In genomic region chr6:4072281-4072680, GRCm38 (mm10) we compare ENCODE assay signal across 26 mouse cellular contexts. TPM values are rescaled to one million over a fixed set of nuclear protein-coding genes. Genes with fewer than 3 reads are reported as not detected.
DNase-seq lines count a peak whose midpoint lies in the region; ATAC-seq and TF ChIP-seq lines count a peak whose summit lies in the region.
"Had no signal": no experiment of that assay in that cellular context is flagged by ENCODE, and none has a peak within 500 bp of the region (broad histone marks: within the 10 kb centered on the region; RNA-seq: fewer than 3 reads in every experiment).

No protein-coding gene starts in this region.

- no peaks in the 10 kb centered on the region for H3K9me3 ChIP-seq in kidney, postnatal 0 days (replicated peaks; ENCODE audit: low read length)
- no peaks in the 10 kb centered on the region for H3K9me3 ChIP-seq in limb, embryonic 14.5 days (ENCODE audit: control insufficient read depth, low read length)
- no peaks in the 10 kb centered on the region for H3K9me3 ChIP-seq in limb, embryonic 10.5 days (replicated peaks)
- no peaks in the 10 kb centered on the region for H3K9me3 ChIP-seq in lung, embryonic 16.5 days (ENCODE audit: control insufficient read depth, low read length)
- H3K9me3 ChIP-seq: forebrain, embryonic 10.5 days; forebrain, embryonic 13.5 days; G1E; heart, embryonic 10.5 days; heart, embryonic 13.5 days had no signal

- H3K36me3 ChIP-seq in kidney, postnatal 0 days (ENCODE audit: insufficient read depth, low read length): no peaks in the 10 kb centered on the region
- 0 out of 2 replicates have a peak, but pooled peaks cover 2% of the 10 kb centered on the region for H3K36me3 ChIP-seq in limb, embryonic 14.5 days (ENCODE audit: control insufficient read depth, insufficient read depth, low read length)
- H3K36me3 ChIP-seq in limb, embryonic 10.5 days: 0 out of 2 replicates have a peak, but pooled peaks cover under 1% of the 10 kb centered on the region
- no peaks in the 10 kb centered on the region for H3K36me3 ChIP-seq in lung, embryonic 16.5 days (ENCODE audit: control insufficient read depth, insufficient read depth, low read length)
- H3K36me3 ChIP-seq: forebrain, embryonic 10.5 days; heart, embryonic 10.5 days had no signal

- H3K4me2 ChIP-seq in kidney, postnatal 0 days (ENCODE audit: low read length): no peak overlapping the region
- no peak overlapping the region for H3K4me2 ChIP-seq in limb, embryonic 14.5 days (replicated peaks; ENCODE audit: low read depth, low read length, severe bottlenecking)
- no peak overlapping the region for H3K4me2 ChIP-seq in lung, embryonic 16.5 days (ENCODE audit: low read depth, low read length)
- H3K4me2 ChIP-seq: forebrain, embryonic 13.5 days; heart, embryonic 13.5 days; hindbrain, embryonic 14.5 days had no signal

- DNase-seq in kidney, postnatal 0 days (ENCODE audit: low spot score): peak; percentile 24
- DNase-seq in kidney, adult 11 months: no peak
- peak; percentile 5 for DNase-seq in limb, embryonic 14.5 days (ENCODE audit: low spot score)
- no peak for DNase-seq in limb, embryonic 10.5 days (ENCODE audit: low spot score)
- DNase-seq in lung, adult 18-20 months: no peak
- DNase-seq: adrenal gland, postnatal 10 days; adrenal gland, postnatal 36 days; B cell, adult 2 months; cerebellum, adult 18-20 months; cerebellum, adult 9-10 months; cerebellum, postnatal 14 days; gastrocnemius, postnatal 10 days; gastrocnemius, postnatal 36 days; heart, adult 2 months; heart, postnatal 14 days; heart, postnatal 4 days had no signal

- no peak overlapping the region for H3K4me3 ChIP-seq in kidney, postnatal 0 days (replicated peaks; ENCODE audit: low read depth, low read length)
- no peak overlapping the region for H3K4me3 ChIP-seq in limb, embryonic 14.5 days (replicated peaks; ENCODE audit: low read length)
- no peak overlapping the region for H3K4me3 ChIP-seq in limb, embryonic 10.5 days
- no peak overlapping the region for H3K4me3 ChIP-seq in lung, embryonic 16.5 days (ENCODE audit: low read length)
- H3K4me3 ChIP-seq: forebrain, embryonic 10.5 days; forebrain, embryonic 13.5 days; heart, adult 2 months; heart, embryonic 10.5 days; heart, embryonic 13.5 days had no signal

- TF ChIP-seq CTCF in kidney, postnatal 0 days (IDR thresholded peaks at IDR 0.05; ENCODE audit: low read depth): no peak

- WGBS in kidney, postnatal 0 days: 68% methylated on average over 6 of the region's 6 CpGs
- WGBS in limb, embryonic 14.5 days: 59% methylated on average over 6 of the region's 6 CpGs
- 91% methylated on average over 6 of the region's 6 CpGs for WGBS in limb, embryonic 10.5 days
- WGBS in lung, embryonic 16.5 days: 71% methylated on average over 6 of the region's 6 CpGs

- H3K4me1 ChIP-seq in kidney, postnatal 0 days (replicated peaks; ENCODE audit: insufficient read depth, low read length): no peaks in the 10 kb centered on the region
- no peaks in the 10 kb centered on the region for H3K4me1 ChIP-seq in limb, embryonic 14.5 days (ENCODE audit: control insufficient read depth, insufficient read depth, low read length)
- H3K4me1 ChIP-seq in limb, embryonic 10.5 days: no peaks in the 10 kb centered on the region
- no peaks in the 10 kb centered on the region for H3K4me1 ChIP-seq in lung, embryonic 16.5 days (replicated peaks; ENCODE audit: control insufficient read depth, insufficient read depth, low read length)
- H3K4me1 ChIP-seq: forebrain, embryonic 10.5 days; forebrain, embryonic 13.5 days; heart, embryonic 10.5 days; heart, embryonic 13.5 days had no signal

- H3K27me3 ChIP-seq in kidney, postnatal 0 days (ENCODE audit: insufficient read depth, low read length): no peaks in the 10 kb centered on the region
- H3K27me3 ChIP-seq in limb, embryonic 14.5 days (ENCODE audit: control insufficient read depth, insufficient read depth, low read length): no peaks in the 10 kb centered on the region
- no peaks in the 10 kb centered on the region for H3K27me3 ChIP-seq in limb, embryonic 10.5 days (ENCODE audit: low read depth, poor library complexity, severe bottlenecking)
- no peaks in the 10 kb centered on the region for H3K27me3 ChIP-seq in lung, embryonic 16.5 days (ENCODE audit: control insufficient read depth, insufficient read depth, low read depth, low read length)
- H3K27me3 ChIP-seq: CH12.LX; forebrain, embryonic 13.5 days; heart, embryonic 13.5 days; Patski had no signal

- no peak for ATAC-seq in kidney, postnatal 0 days (replicated peaks; ENCODE audit: low FRiP score, low read depth)
- ATAC-seq in limb, embryonic 14.5 days (ENCODE audit: low FRiP score, low read depth): no peak
- ATAC-seq in lung, embryonic 16.5 days (ENCODE audit: low read depth): 0 out of 2 replicates have a peak, but pooled peaks have one; percentile 28
- ATAC-seq: forebrain, embryonic 13.5 days; forebrain, embryonic 16.5 days; Patski had no signal

- H3K27ac ChIP-seq in kidney, postnatal 0 days: no peak overlapping the region
- no peak overlapping the region for H3K27ac ChIP-seq in limb, embryonic 14.5 days (replicated peaks; ENCODE audit: low read depth, low read length)
- no peak overlapping the region for H3K27ac ChIP-seq in limb, embryonic 10.5 days
- no peak overlapping the region for H3K27ac ChIP-seq in lung, embryonic 16.5 days (ENCODE audit: low read length)
- H3K27ac ChIP-seq: forebrain, embryonic 10.5 days; forebrain, embryonic 13.5 days; heart, adult 2 months; heart, embryonic 10.5 days; heart, embryonic 13.5 days; hindbrain, embryonic 14.5 days had no signal

- H3K9ac ChIP-seq in kidney, postnatal 0 days (ENCODE audit: low read depth, low read length): no peak overlapping the region
- no peak overlapping the region for H3K9ac ChIP-seq in limb, embryonic 14.5 days (ENCODE audit: low read depth, low read length, severe bottlenecking)
- no peak overlapping the region for H3K9ac ChIP-seq in lung, embryonic 16.5 days (ENCODE audit: low read length)
- H3K9ac ChIP-seq: forebrain, embryonic 13.5 days; heart, embryonic 13.5 days; hindbrain, embryonic 14.5 days had no signal

- TF ChIP-seq POLR2A in limb, embryonic 14.5 days (IDR thresholded peaks at IDR 0.05; ENCODE audit: borderline replicate concordance, extremely low read depth, insufficient read depth, insufficient read length): no peak

RNA-seq across cellular contexts. Expression of gene Bet1, which starts 14.5 kb away (rescaled TPM):
- 83.3 and 83.6 TPM in 2 replicates for polyA plus RNA-seq in kidney, postnatal 0 days (2015; fragmentation: Nextera tagmentation; extraction: Ambion mirVana)
- 60.9 and 66.6 TPM in 2 replicates for polyA plus RNA-seq in limb, embryonic 14.5 days (2012; rRNA removed)
- 74.9 and 83.9 TPM in 2 replicates for polyA plus RNA-seq in limb, embryonic 14.5 days (2014; fragmentation: Nextera tagmentation; extraction: Ambion mirVana)
- 61.1 and 68.3 TPM in 2 replicates for polyA plus RNA-seq in limb, embryonic 10.5 days (2016; fragmentation: Nextera tagmentation; extraction: Ambion mirVana)
- polyA plus RNA-seq in lung, embryonic 16.5 days (2015; fragmentation: Nextera tagmentation; extraction: Ambion mirVana): 82.7 and 84.9 TPM in 2 replicates

Comparison
In these comparisons a context has a peak if more than half of its experiments do, and no peak if none do; other contexts are left out.
1. DNase-seq: peak in kidney, postnatal 0 days (single experiment) and limb, embryonic 14.5 days (single experiment); none in kidney, adult 11 months (single experiment), limb, embryonic 10.5 days (single experiment) and lung, adult 18-20 months (0 of 2).